Mouse (Mus musculus): ENCODE data around the gene Vps18. TPM values are rescaled to one million over a fixed set of nuclear protein-coding genes. Genes with fewer than 3 reads are reported as not detected.

Gene Vps18
- polyA plus RNA-seq, 1 experiment from 2014 or later: 13.6 TPM

DNA sequence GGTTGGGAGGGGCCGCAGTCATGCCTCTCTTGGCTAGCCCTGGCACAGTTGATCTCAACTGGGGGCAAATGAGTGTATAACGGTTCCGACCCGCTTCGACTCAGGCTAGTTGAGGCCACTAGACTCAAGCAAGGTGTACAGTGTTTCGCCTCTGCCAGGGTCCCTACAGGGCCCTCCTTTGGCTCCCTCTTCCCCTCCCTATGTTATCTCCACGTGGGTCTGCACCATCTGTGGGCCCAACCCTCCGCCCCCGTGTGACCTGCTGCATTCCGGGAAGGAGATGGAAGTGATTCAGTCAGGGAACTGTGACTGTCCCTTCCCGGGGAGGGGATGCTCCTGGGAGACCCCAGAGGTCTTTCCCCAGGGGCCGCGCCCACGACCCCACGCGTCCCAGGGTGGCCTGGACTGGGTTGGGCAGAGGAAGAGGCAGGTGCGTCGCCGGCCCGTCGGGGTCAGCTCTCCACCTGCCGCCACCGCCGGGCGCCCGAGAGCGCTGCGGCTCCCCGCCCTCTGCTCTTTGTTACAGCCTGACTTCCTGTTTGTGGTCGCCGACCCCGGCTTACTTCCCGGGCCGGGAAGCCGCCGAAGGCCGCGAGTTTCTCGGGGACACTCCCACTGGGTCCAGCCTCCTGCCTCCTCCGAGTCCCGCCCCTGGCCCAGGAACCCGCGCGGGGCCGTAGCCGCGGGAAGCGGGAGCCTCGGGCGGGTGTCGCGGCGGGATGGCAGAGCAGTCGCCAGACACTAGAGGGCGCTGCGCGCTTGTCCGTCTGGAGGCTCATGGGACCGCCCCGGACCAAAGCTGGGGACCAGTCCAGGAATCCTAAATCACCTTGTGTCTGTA, 49.1 kb downstream of the Vps18 start:
- peak overlapping the region; percentile 70 for H3K4me3 ChIP-seq (ENCODE audit: low read length)
- peak overlapping the region; percentile 81 for H3K27ac ChIP-seq (ENCODE audit: low read length)
- peaks cover 12% of the 10 kb centered on the region for H3K4me1 ChIP-seq (ENCODE audit: control insufficient read depth, insufficient read depth, low read length)
- peak overlapping the region; percentile 71 for H3K4me2 ChIP-seq (ENCODE audit: low read depth, low read length)
- H3K9ac ChIP-seq (ENCODE audit: low read length): peak overlapping the region; percentile 80
- H3K27me3 ChIP-seq (ENCODE audit: control insufficient read depth, insufficient read depth, low read length): no peaks in the 10 kb centered on the region
- H3K36me3 ChIP-seq (ENCODE audit: control insufficient read depth, insufficient read depth): no peaks in the 10 kb centered on the region
- 0 out of 2 replicates have a peak, but pooled peaks cover 3% of the 10 kb centered on the region for H3K9me3 ChIP-seq (replicated peaks; ENCODE audit: control insufficient read depth, low read length)
- WGBS: 6% methylated on average over 60 of the region's 60 CpGs
- peak; percentile 81 for ATAC-seq (replicated peaks; ENCODE audit: extremely low read depth, insufficient read depth, low FRiP score)

DNA sequence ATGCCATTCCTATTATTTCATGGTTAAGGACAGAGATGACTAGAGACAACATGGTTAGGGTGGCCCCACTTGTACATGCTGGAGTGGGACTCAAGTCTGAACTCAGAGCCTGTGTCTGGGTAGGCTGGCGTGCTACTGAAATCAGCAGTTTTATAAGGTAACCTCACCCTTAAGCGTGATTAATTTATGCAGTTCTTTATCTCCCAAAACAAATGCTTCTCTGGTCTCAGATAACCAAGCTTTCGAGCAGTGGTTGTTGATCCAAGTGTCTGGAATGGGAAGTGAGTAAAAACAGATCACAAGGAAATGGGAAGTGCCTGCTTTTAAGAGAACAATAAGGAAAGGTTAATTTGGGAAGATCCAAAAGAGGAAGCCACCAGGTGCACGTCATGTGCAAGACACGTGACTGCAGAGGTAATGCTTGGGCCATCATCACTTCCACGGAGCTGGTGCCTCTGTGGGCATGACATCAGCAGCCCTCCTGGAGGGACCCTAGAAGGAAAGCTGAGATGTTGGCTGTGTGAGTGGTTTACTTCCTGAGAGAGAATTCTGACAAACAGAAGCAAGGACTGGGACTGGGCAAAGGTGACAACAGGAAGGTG, 56.1 kb downstream of the Vps18 start:
- peak; percentile 23; the same call in 1 of the 2 replicates for ATAC-seq (replicated peaks; ENCODE audit: extremely low read depth, insufficient read depth, low FRiP score)
- Histone ChIP-seq H3K4me1 (ENCODE audit: control insufficient read depth, insufficient read depth, low read length) (no peaks in the 10 kb centered on the region), H3K4me3 (ENCODE audit: low read length) (no peak overlapping the region), H3K36me3 (ENCODE audit: control insufficient read depth, insufficient read depth) (no peaks in the 10 kb centered on the region), H3K9me3 (replicated peaks; ENCODE audit: control insufficient read depth, low read length) (0 out of 2 replicates have a peak, but pooled peaks cover 3% of the 10 kb centered on the region), H3K4me2 (ENCODE audit: low read depth, low read length) (no peak overlapping the region), H3K27ac (ENCODE audit: low read length) (no peak overlapping the region), H3K27me3 (ENCODE audit: control insufficient read depth, insufficient read depth, low read length) (no peaks in the 10 kb centered on the region; the same call in 1 of the 2 replicates), H3K9ac (ENCODE audit: low read length) (no peak overlapping the region)
- WGBS: 22% methylated on average over 6 of the region's 6 CpGs

Other genes starting within 250 kb of the Vps18 start
- gene Knl1, start 241.6 kb upstream of the Vps18 start, polyA plus RNA-seq (2015; fragmentation: Nextera tagmentation; extraction: Ambion mirVana): 34.2 and 39.5 TPM in 2 replicates
- 26.5 and 34.6 TPM in 2 replicates for gene Rad51, start 175.9 kb upstream of the Vps18 start, polyA plus RNA-seq (2015; fragmentation: Nextera tagmentation; extraction: Ambion mirVana)
- gene Rmdn3, start 131.7 kb upstream of the Vps18 start, polyA plus RNA-seq (2015; fragmentation: Nextera tagmentation; extraction: Ambion mirVana): 27.0 and 28.4 TPM in 2 replicates
- gene Gchfr, start 121.0 kb upstream of the Vps18 start, polyA plus RNA-seq (2015; fragmentation: Nextera tagmentation; extraction: Ambion mirVana): 5.5 and 6.9 TPM in 2 replicates
- 0.35 and 0.46 TPM in 2 replicates for gene Gm14137, start 114.2 kb upstream of the Vps18 start, polyA plus RNA-seq (2015; fragmentation: Nextera tagmentation; extraction: Ambion mirVana)
- 36.8 and 37.9 TPM in 2 replicates for gene Zfyve19, start 80.1 kb upstream of the Vps18 start, polyA plus RNA-seq (2015; fragmentation: Nextera tagmentation; extraction: Ambion mirVana)
- gene Dnajc17, start 79.9 kb upstream of the Vps18 start, polyA plus RNA-seq (2015; fragmentation: Nextera tagmentation; extraction: Ambion mirVana): 10.5 and 11.2 TPM in 2 replicates
- 0.18 and 0.26 TPM in 2 replicates for gene Ppp1r14d, start 58.8 kb upstream of the Vps18 start, polyA plus RNA-seq (2015; fragmentation: Nextera tagmentation; extraction: Ambion mirVana)
- gene Spint1, start 51.4 kb upstream of the Vps18 start, polyA plus RNA-seq (2015; fragmentation: Nextera tagmentation; extraction: Ambion mirVana): 3.7 and 5.1 TPM in 2 replicates
- gene Rhov, start 17.5 kb upstream of the Vps18 start, polyA plus RNA-seq (2015; fragmentation: Nextera tagmentation; extraction: Ambion mirVana): 1.0 and 1.3 TPM in 2 replicates
- gene Dll4, start 37.0 kb downstream of the Vps18 start, polyA plus RNA-seq (2015; fragmentation: Nextera tagmentation; extraction: Ambion mirVana): 14.1 TPM in 2 replicates
- gene Chac1, start 62.5 kb downstream of the Vps18 start, polyA plus RNA-seq (2015; fragmentation: Nextera tagmentation; extraction: Ambion mirVana): 0.42 and 0.50 TPM in 2 replicates
- 2.5 and 3.0 TPM in 2 replicates for gene Ino80, start 188.9 kb downstream of the Vps18 start, polyA plus RNA-seq (2015; fragmentation: Nextera tagmentation; extraction: Ambion mirVana)